Mouse (Mus musculus): ENCODE measurements around the gene 4930519G04Rik. TPM values are rescaled to one million over a fixed set of nuclear protein-coding genes. Genes with fewer than 3 reads are reported as not detected.
A peak's percentile ranks its signal among the peaks of the same experiment; 100 is the strongest.

4930519G04Rik gene
- polyA plus RNA-seq, 1 experiment from 2014 or later, result not detected

DNA sequence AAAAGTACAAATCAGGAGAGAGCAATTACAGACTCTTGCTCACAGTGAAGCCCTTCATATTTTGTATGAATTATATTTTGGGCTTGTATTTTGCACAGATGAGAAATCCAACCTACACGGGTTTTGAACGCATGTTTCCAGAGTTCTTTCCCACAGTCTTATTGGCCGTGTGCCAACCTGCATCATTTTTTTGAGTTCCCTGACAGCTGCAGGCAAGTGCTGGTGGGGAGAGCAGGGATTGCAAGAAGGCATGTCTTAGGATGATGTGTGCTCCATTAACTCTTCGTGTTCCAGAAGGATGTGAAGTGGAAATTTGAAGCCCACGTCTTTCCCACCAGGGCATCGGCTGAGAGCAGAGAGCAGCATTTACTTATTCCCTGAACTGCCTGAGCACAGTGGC lies 36.9 kb upstream of the 4930519G04Rik start:
- WGBS, result 57% methylated on average over 6 of the region's 6 CpGs

GRCm38 (mm10) chr5:114818124-114818523 lies 35.3 kb upstream of the 4930519G04Rik start:
- no peaks in the 10 kb centered on the region for H3K4me1 ChIP-seq (replicated peaks; ENCODE audit: control insufficient read depth, insufficient read depth)
- H3K27ac ChIP-seq (replicated peaks), result no peak overlapping the region
- H3K4me3 ChIP-seq (ENCODE audit: low read depth, low read length), result no peak overlapping the region
- DNase-seq (ENCODE audit: low spot score), result peak; percentile 14
- no peak overlapping the region for H3K4me2 ChIP-seq (replicated peaks; ENCODE audit: low read depth)
- ATAC-seq (ENCODE audit: low FRiP score, low TSS enrichment), result no peak
- no peak overlapping the region for H3K9ac ChIP-seq (ENCODE audit: low read length)
- no peaks in the 10 kb centered on the region for H3K9me3 ChIP-seq (ENCODE audit: control insufficient read depth, low read length)
- H3K27me3 ChIP-seq (ENCODE audit: control insufficient read depth, insufficient read depth, low read length), result no peaks in the 10 kb centered on the region
- 73% methylated on average over 10 of the region's 11 CpGs for WGBS
- no peaks in the 10 kb centered on the region for H3K36me3 ChIP-seq (ENCODE audit: control insufficient read depth, insufficient read depth, low read length)
- no peak for TF ChIP-seq EP300 (optimal IDR thresholded peaks at IDR 0.05)
- no peak for TF ChIP-seq CTCF (IDR thresholded peaks at IDR 0.05; ENCODE audit: low read depth)

More for the DNA sequence above, 36.9 kb upstream of the 4930519G04Rik start:
- H3K27ac ChIP-seq (replicated peaks), result no peak overlapping the region
- H3K36me3 ChIP-seq (ENCODE audit: control insufficient read depth, insufficient read depth, low read length), result no peaks in the 10 kb centered on the region
- H3K9ac ChIP-seq (ENCODE audit: low read length), result no peak overlapping the region
- no peak overlapping the region for H3K4me3 ChIP-seq (ENCODE audit: low read depth, low read length)
- no peak overlapping the region for H3K4me2 ChIP-seq (replicated peaks; ENCODE audit: low read depth)
- DNase-seq (ENCODE audit: low spot score) (peak; percentile 12), ATAC-seq (ENCODE audit: low FRiP score, low TSS enrichment) (no peak)
- no peaks in the 10 kb centered on the region for H3K4me1 ChIP-seq (replicated peaks; ENCODE audit: control insufficient read depth, insufficient read depth)
- TF ChIP-seq CTCF (IDR thresholded peaks at IDR 0.05; ENCODE audit: low read depth) (no peak), EP300 (optimal IDR thresholded peaks at IDR 0.05) (no peak)
- no peaks in the 10 kb centered on the region for H3K27me3 ChIP-seq (ENCODE audit: control insufficient read depth, insufficient read depth, low read length)
- H3K9me3 ChIP-seq (ENCODE audit: control insufficient read depth, low read length), result no peaks in the 10 kb centered on the region

GRCm38 (mm10) chr5:114822796-114823688 lies 30.4 kb upstream of the 4930519G04Rik start, which contains the start of gene 1500011B03Rik:
1500011B03Rik (minus strand) TSS chr5:114823468.
- Histone ChIP-seq H3K36me3 (ENCODE audit: control insufficient read depth, insufficient read depth, low read length) (no peaks in the 10 kb centered on the region), H3K9me3 (ENCODE audit: control insufficient read depth, low read length) (no peaks in the 10 kb centered on the region), H3K9ac (ENCODE audit: low read length) (peak within 1 kb of the TSS; percentile 67), H3K4me3 (ENCODE audit: low read depth, low read length) (peak within 1 kb of the TSS; percentile 58), H3K4me2 (replicated peaks; ENCODE audit: low read depth) (peak within 1 kb of the TSS; percentile 68), H3K27me3 (ENCODE audit: control insufficient read depth, insufficient read depth, low read length) (no peaks in the 10 kb centered on the region), H3K27ac (replicated peaks) (0 out of 2 replicates have a peak within 1 kb of the TSS, but pooled peaks have one; percentile 58), H3K4me1 (replicated peaks; ENCODE audit: control insufficient read depth, insufficient read depth) (no peaks in the 10 kb centered on the region)
- no peak for TF ChIP-seq EP300 (optimal IDR thresholded peaks at IDR 0.05)
- TF ChIP-seq CTCF (IDR thresholded peaks at IDR 0.05; ENCODE audit: low read depth), result no peak
- peak; percentile 80 for DNase-seq (ENCODE audit: low spot score)
- ATAC-seq (ENCODE audit: low FRiP score, low TSS enrichment), result peak; percentile 78
- 10% methylated on average over 48 of the region's 53 CpGs for WGBS

- no peaks in the 10 kb centered on the region for H3K36me3 ChIP-seq (ENCODE audit: control insufficient read depth, insufficient read depth, low read length)
- no peaks in the 10 kb centered on the region for H3K9me3 ChIP-seq (ENCODE audit: control insufficient read depth, low read length)
- H3K4me3 ChIP-seq (ENCODE audit: low read depth, low read length), result no peak overlapping the region
- TF ChIP-seq CTCF (IDR thresholded peaks at IDR 0.05; ENCODE audit: low read depth), result peak; percentile 83
- no peak for TF ChIP-seq EP300 (optimal IDR thresholded peaks at IDR 0.05)
- 18% methylated on average over 9 of the region's 9 CpGs for WGBS
- H3K9ac ChIP-seq (ENCODE audit: low read length), result no peak overlapping the region
- H3K27me3 ChIP-seq (ENCODE audit: control insufficient read depth, insufficient read depth, low read length), result no peaks in the 10 kb centered on the region
- DNase-seq (ENCODE audit: low spot score) (peak; percentile 61), ATAC-seq (ENCODE audit: low FRiP score, low TSS enrichment) (peak; percentile 45)
- 0 out of 2 replicates have a peak overlapping the region, but pooled peaks have one; percentile 40 for H3K27ac ChIP-seq (replicated peaks)
- no peaks in the 10 kb centered on the region for H3K4me1 ChIP-seq (replicated peaks; ENCODE audit: control insufficient read depth, insufficient read depth)
- H3K4me2 ChIP-seq (replicated peaks; ENCODE audit: low read depth), result no peak overlapping the region
These were observed 29.3 kb upstream of the 4930519G04Rik start for GRCm38 (mm10) chr5:114824197-114824596.

- Histone ChIP-seq H3K9me3 (ENCODE audit: control insufficient read depth, low read length) (no peaks in the 10 kb centered on the region), H3K27ac (replicated peaks) (no peak overlapping the region), H3K27me3 (ENCODE audit: control insufficient read depth, insufficient read depth, low read length) (no peaks in the 10 kb centered on the region), H3K9ac (ENCODE audit: low read length) (peak overlapping the region; percentile 51), H3K4me1 (replicated peaks; ENCODE audit: control insufficient read depth, insufficient read depth) (no peaks in the 10 kb centered on the region), H3K4me3 (ENCODE audit: low read depth, low read length) (peak overlapping the region; percentile 35), H3K4me2 (replicated peaks; ENCODE audit: low read depth) (peak overlapping the region; percentile 56), H3K36me3 (ENCODE audit: control insufficient read depth, insufficient read depth, low read length) (no peaks in the 10 kb centered on the region)
- TF ChIP-seq CTCF (IDR thresholded peaks at IDR 0.05; ENCODE audit: low read depth) (peak; percentile 45; the same call in 1 of the 2 replicates), EP300 (optimal IDR thresholded peaks at IDR 0.05) (no peak)
- ATAC-seq (ENCODE audit: low FRiP score, low TSS enrichment) (peak; percentile 90), DNase-seq (ENCODE audit: low spot score) (peak; percentile 95)
- WGBS, result 8% methylated on average over 27 of the region's 27 CpGs
These were observed 27.3 kb upstream of the 4930519G04Rik start for GRCm38 (mm10) chr5:114825978-114826691.

Data from stomach, postnatal 0 days (tissue).